27 mouse cellular contexts compared by ENCODE assay signal in the genomic region with DNA sequence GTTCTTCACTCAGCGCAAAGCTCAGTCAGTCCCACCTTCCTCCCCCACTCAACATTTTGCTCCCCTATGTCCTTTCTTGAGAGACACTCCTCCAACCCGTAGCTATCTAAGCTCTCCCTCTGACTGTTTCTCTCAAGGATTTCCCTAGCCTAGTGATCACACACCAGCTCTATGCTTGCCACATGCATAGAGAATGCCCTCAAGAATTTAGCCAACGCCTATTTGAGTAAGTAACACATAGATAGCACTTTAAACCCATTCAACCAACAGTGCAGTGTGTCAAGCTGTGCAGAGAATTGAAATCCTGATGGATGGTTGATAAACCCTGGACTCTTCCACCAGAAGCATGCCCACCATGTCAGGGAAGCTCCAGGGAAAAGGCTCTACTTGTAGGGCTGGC. TPM values are rescaled to one million over a fixed set of nuclear protein-coding genes. Genes with fewer than 3 reads are reported as not detected.
DNase-seq lines count a peak whose midpoint lies in the region; ATAC-seq and TF ChIP-seq lines count a peak whose summit lies in the region.
"Had no signal": no experiment of that assay in that cellular context is flagged by ENCODE, and none has a peak within 500 bp of the region (broad histone marks: within the 10 kb centered on the region; RNA-seq: fewer than 3 reads in every experiment).

No protein-coding gene starts in this region.

- H3K4me1 ChIP-seq in heart, postnatal 0 days (ENCODE audit: control insufficient read depth, insufficient read depth): peaks cover 14% of the 10 kb centered on the region
- H3K4me1 ChIP-seq in heart, embryonic 10.5 days: peaks cover 33% of the 10 kb centered on the region
- H3K4me1 ChIP-seq in stomach, postnatal 0 days (replicated peaks; ENCODE audit: control insufficient read depth, insufficient read depth): 0 out of 2 replicates have a peak, but pooled peaks cover 4% of the 10 kb centered on the region
- peaks cover 67% of the 10 kb centered on the region for H3K4me1 ChIP-seq in liver, embryonic 12.5 days

- H3K36me3 ChIP-seq in heart, postnatal 0 days (replicated peaks; ENCODE audit: control insufficient read depth, insufficient read depth, low read length): no peaks in the 10 kb centered on the region
- no peaks in the 10 kb centered on the region for H3K36me3 ChIP-seq in heart, embryonic 10.5 days
- H3K36me3 ChIP-seq in stomach, postnatal 0 days (ENCODE audit: control insufficient read depth, insufficient read depth, low read length): no peaks in the 10 kb centered on the region
- H3K36me3 ChIP-seq in liver, embryonic 12.5 days: no peaks in the 10 kb centered on the region
- H3K36me3 ChIP-seq: embryonic facial prominence, embryonic 13.5 days; embryonic facial prominence, embryonic 15.5 days; forebrain, embryonic 10.5 days; forebrain, embryonic 12.5 days had no signal

- H3K27ac ChIP-seq in heart, postnatal 0 days (ENCODE audit: low read depth): 0 out of 2 replicates have a peak overlapping the region, but pooled peaks have one; percentile 5
- H3K27ac ChIP-seq in heart, embryonic 10.5 days: no peak overlapping the region
- peak overlapping the region; percentile 20; the same call in 1 of the 2 replicates for H3K27ac ChIP-seq in stomach, postnatal 0 days (replicated peaks)
- H3K27ac ChIP-seq in liver, embryonic 12.5 days: no peak overlapping the region
- H3K27ac ChIP-seq: embryonic facial prominence, embryonic 13.5 days; embryonic facial prominence, embryonic 15.5 days; forebrain, embryonic 10.5 days; forebrain, embryonic 12.5 days had no signal

- no peak for TF ChIP-seq EP300 in heart, postnatal 0 days (IDR thresholded peaks at IDR 0.05; ENCODE audit: low read depth)
- TF ChIP-seq EP300 in stomach, postnatal 0 days (optimal IDR thresholded peaks at IDR 0.05): no peak

- WGBS in heart, postnatal 0 days: 56% methylated on average over 3 of the region's 3 CpGs
- 75% methylated on average over 3 of the region's 3 CpGs for WGBS in heart, embryonic 10.5 days
- WGBS in stomach, postnatal 0 days: 66% methylated on average over 3 of the region's 3 CpGs
- 79% methylated on average over 3 of the region's 3 CpGs for WGBS in liver, embryonic 12.5 days (ENCODE audit: insufficient replicate concordance)

- H3K9me3 ChIP-seq in heart, postnatal 0 days (replicated peaks; ENCODE audit: control insufficient read depth, low read length): no peaks in the 10 kb centered on the region
- H3K9me3 ChIP-seq in heart, embryonic 10.5 days: no peaks in the 10 kb centered on the region
- no peaks in the 10 kb centered on the region for H3K9me3 ChIP-seq in stomach, postnatal 0 days (ENCODE audit: control insufficient read depth, low read length)
- H3K9me3 ChIP-seq in liver, embryonic 12.5 days (replicated peaks): no peaks in the 10 kb centered on the region
- H3K9me3 ChIP-seq: embryonic facial prominence, embryonic 13.5 days; embryonic facial prominence, embryonic 15.5 days; forebrain, embryonic 10.5 days; forebrain, embryonic 12.5 days; G1E had no signal

- TF ChIP-seq CTCF in heart, postnatal 0 days (IDR thresholded peaks at IDR 0.05; ENCODE audit: low read depth): no peak
- TF ChIP-seq CTCF in stomach, postnatal 0 days (IDR thresholded peaks at IDR 0.05; ENCODE audit: low read depth): no peak

- H3K9ac ChIP-seq in heart, postnatal 0 days (replicated peaks; ENCODE audit: low read depth, low read length): no peak overlapping the region
- H3K9ac ChIP-seq in stomach, postnatal 0 days (ENCODE audit: low read length): no peak overlapping the region
- H3K9ac ChIP-seq in liver, embryonic 12.5 days: no peak overlapping the region
- H3K9ac ChIP-seq: embryonic facial prominence, embryonic 13.5 days; embryonic facial prominence, embryonic 15.5 days; forebrain, embryonic 12.5 days had no signal

- H3K4me3 ChIP-seq in heart, postnatal 0 days (ENCODE audit: low read depth, low read length): no peak overlapping the region
- H3K4me3 ChIP-seq in heart, embryonic 10.5 days: no peak overlapping the region
- no peak overlapping the region for H3K4me3 ChIP-seq in stomach, postnatal 0 days (ENCODE audit: low read depth, low read length)
- H3K4me3 ChIP-seq in liver, embryonic 12.5 days: no peak overlapping the region
- H3K4me3 ChIP-seq: embryonic facial prominence, embryonic 13.5 days; embryonic facial prominence, embryonic 15.5 days; erythroblast, embryonic 14.5 days; forebrain, embryonic 10.5 days; forebrain, embryonic 12.5 days had no signal

- H3K4me2 ChIP-seq in heart, postnatal 0 days (ENCODE audit: low read depth, low read length): no peak overlapping the region
- no peak overlapping the region for H3K4me2 ChIP-seq in stomach, postnatal 0 days (replicated peaks; ENCODE audit: low read depth)
- no peak overlapping the region for H3K4me2 ChIP-seq in liver, embryonic 12.5 days
- H3K4me2 ChIP-seq: embryonic facial prominence, embryonic 13.5 days; embryonic facial prominence, embryonic 15.5 days; forebrain, embryonic 12.5 days had no signal

- H3K27me3 ChIP-seq in heart, postnatal 0 days (ENCODE audit: control insufficient read depth, insufficient read depth, low read length): no peaks in the 10 kb centered on the region
- no peaks in the 10 kb centered on the region for H3K27me3 ChIP-seq in heart, embryonic 10.5 days (ENCODE audit: insufficient read depth, poor library complexity, severe bottlenecking)
- H3K27me3 ChIP-seq in stomach, postnatal 0 days (ENCODE audit: control insufficient read depth, insufficient read depth, low read length): no peaks in the 10 kb centered on the region
- no peaks in the 10 kb centered on the region for H3K27me3 ChIP-seq in liver, embryonic 12.5 days (replicated peaks)
- H3K27me3 ChIP-seq: CH12.LX; embryonic facial prominence, embryonic 13.5 days; embryonic facial prominence, embryonic 15.5 days; forebrain, embryonic 12.5 days; Patski had no signal

- no peak for DNase-seq in heart, postnatal 0 days (ENCODE audit: low spot score)
- DNase-seq in heart, embryonic 10.5 days (ENCODE audit: low spot score): no peak
- DNase-seq in R1 (ENCODE audit: low read depth, low spot score): peak; percentile 48
- DNase-seq in stomach, postnatal 0 days (ENCODE audit: low spot score): no peak
- DNase-seq: adrenal gland, postnatal 10 days; adrenal gland, postnatal 25 days; B cell, adult 2 months; cerebellum, adult 11 months; cerebellum, adult 18-20 months; cerebellum, adult 8-10 months; cerebellum, adult 9-11 months; cerebellum, postnatal 14 days; cerebellum, postnatal 36 days; embryo, embryonic 11 days had no signal

- no peak for ATAC-seq in heart, postnatal 0 days (ENCODE audit: insufficient read depth, low read depth)
- peak; percentile 67 for ATAC-seq in stomach, postnatal 0 days (ENCODE audit: low FRiP score, low TSS enrichment)
- no peak for ATAC-seq in liver, embryonic 12.5 days
- ATAC-seq: activated CD4-positive, CD25-positive, alpha-beta regulatory T cell, adult 4 months; CD4-positive, CD25-positive, alpha-beta regulatory T cell, adult 4 months; forebrain, embryonic 14.5 days; forebrain, embryonic 16.5 days; Patski had no signal

RNA-seq across cellular contexts. Expression of a gene that starts 10.5 kb away (rescaled TPM):
- 83.6 and 101 TPM in 2 replicates for total RNA-seq in heart, postnatal 0 days (2014; rRNA removed; ENCODE audit: low replicate concordance)
- 250 and 253 TPM in 2 replicates for polyA plus RNA-seq in heart, postnatal 0 days (2015; fragmentation: Nextera tagmentation; extraction: Ambion mirVana)
- polyA plus RNA-seq in heart, embryonic 10.5 days (2016; fragmentation: Nextera tagmentation; extraction: Ambion mirVana): 219 and 225 TPM in 2 replicates
- 209 and 218 TPM in 2 replicates for polyA plus RNA-seq in stomach, postnatal 0 days (2015; fragmentation: Nextera tagmentation; extraction: Ambion mirVana)
- 110 and 113 TPM in 2 replicates for polyA plus RNA-seq in liver, embryonic 12.5 days (2016; fragmentation: Nextera tagmentation; extraction: Ambion mirVana)

Comparison
In these comparisons a context has a peak if more than half of its experiments do, and no peak if none do; other contexts are left out.
1. H3K27ac ChIP-seq: peak in heart, postnatal 0 days (single experiment) and stomach, postnatal 0 days (single experiment); none in heart, embryonic 10.5 days (single experiment) and liver, embryonic 12.5 days (single experiment).